Mouse (Mus musculus) ES-E14 (cell line): ENCODE data around the gene Prpf40b. TPM values are rescaled to one million over a fixed set of nuclear protein-coding genes. Genes with fewer than 3 reads are reported as not detected.

Source experiments
- DNase-seq: peaks from one replicate; pipeline ENCODE4 v3.0.0-alpha.2; 2013; ENCODE audit warnings: low read depth, low spot score
- H3K27ac ChIP-seq: 2 replicates; pipeline ENCODE4 v1.5.1; 2012; ENCODE audit warnings: low read depth, mild to moderate bottlenecking, low read length, moderate library complexity, mixed read lengths; ENCODE audit not compliant: poor library complexity, insufficient read depth, severe bottlenecking
- H3K36me3 ChIP-seq: 2 replicates; pipeline ENCODE4 v1.6.1; 2012; ENCODE audit warnings: mild to moderate bottlenecking, low read length, moderate library complexity, mixed read lengths; ENCODE audit not compliant: control insufficient read depth, poor library complexity, insufficient read depth, severe bottlenecking
- H3K4me1 ChIP-seq, 2 experiments: fragments of 150-350 bp in 1 of 2; sonication (generic) in 1 of 2; 2 replicates each; pipeline ENCODE4 v1.6.1; 2012; ENCODE audit warnings: low read length in 2 of 2, mild to moderate bottlenecking in 1 of 2, mixed read lengths in 1 of 2; ENCODE audit not compliant: control insufficient read depth in 2 of 2, insufficient read depth in 2 of 2, poor library complexity in 1 of 2
- H3K4me3 ChIP-seq, 2 experiments: fragments of 150-350 bp in 1 of 2; sonication (generic) in 1 of 2; 2 replicates each; pipeline ENCODE4 v1.5.1; 2012; ENCODE audit warnings: low read length in 2 of 2, low read depth in 1 of 2, mild to moderate bottlenecking in 1 of 2, mixed read lengths in 1 of 2; ENCODE audit not compliant: insufficient read depth in 1 of 2, poor library complexity in 1 of 2, severe bottlenecking in 1 of 2
- H3K9ac ChIP-seq: 2 replicates; pipeline ENCODE4 v1.6.1; 2012; ENCODE audit warnings: low read depth, mild to moderate bottlenecking, low read length, mixed read lengths; ENCODE audit not compliant: poor library complexity, insufficient read depth, severe bottlenecking
- H3K9me3 ChIP-seq: fragments of 150-350 bp; sonication (generic); 2 replicates; pipeline ENCODE4 v1.6.1; 2012; ENCODE audit warnings: low read depth, mild to moderate bottlenecking, low read length; ENCODE audit not compliant: control insufficient read depth, insufficient read depth
- CHD2 ChIP-seq: IDR thresholded peaks from 2 replicates; pipeline ENCODE4 v1.6.1; 2014; ENCODE audit warnings: mild to moderate bottlenecking, low read depth, low read length, inconsistent platforms
- HCFC1 ChIP-seq: IDR thresholded peaks from 2 replicates; pipeline ENCODE4 v1.6.1; 2012; ENCODE audit warnings: low read length, inconsistent platforms, borderline replicate concordance; ENCODE audit not compliant: insufficient read depth
- MAFK ChIP-seq: IDR thresholded peaks from 2 replicates; pipeline ENCODE4 v1.6.1; 2014; ENCODE audit warnings: mild to moderate bottlenecking, low read depth, low read length, inconsistent platforms; ENCODE audit not compliant: insufficient read depth
- ZC3H11A ChIP-seq: IDR thresholded peaks from 2 replicates; pipeline ENCODE4 v1.6.1; 2012; ENCODE audit warnings: low read depth, mild to moderate bottlenecking, inconsistent platforms, low read length, borderline replicate concordance
- ZNF384 ChIP-seq: IDR thresholded peaks from 2 replicates; pipeline ENCODE4 v1.6.1; 2012; ENCODE audit warnings: low read depth, low read length, inconsistent platforms
- in situ Hi-C, 2 experiments: fragments of 600-800 bp; cut with MboI; formaldehyde crosslinking; loops; one replicate each; pipeline ENCODE4 v1.15.1; 2025; ENCODE audit warnings: low sequenced_read_pairs in 2 of 2, inconsistent platforms in 1 of 2; ENCODE audit not compliant: unreplicated experiment in 2 of 2
- total RNA-seq: library from RNA; depleted of rRNA; stranded (reverse); fragments of 300-350 nt; gene quantifications from 2 replicates; pipeline ENCODE4 v1.2.3, GENCODE M21; 2012

Gene Prpf40b
- total RNA-seq, 1 experiment, result 42.4 TPM

DNA sequence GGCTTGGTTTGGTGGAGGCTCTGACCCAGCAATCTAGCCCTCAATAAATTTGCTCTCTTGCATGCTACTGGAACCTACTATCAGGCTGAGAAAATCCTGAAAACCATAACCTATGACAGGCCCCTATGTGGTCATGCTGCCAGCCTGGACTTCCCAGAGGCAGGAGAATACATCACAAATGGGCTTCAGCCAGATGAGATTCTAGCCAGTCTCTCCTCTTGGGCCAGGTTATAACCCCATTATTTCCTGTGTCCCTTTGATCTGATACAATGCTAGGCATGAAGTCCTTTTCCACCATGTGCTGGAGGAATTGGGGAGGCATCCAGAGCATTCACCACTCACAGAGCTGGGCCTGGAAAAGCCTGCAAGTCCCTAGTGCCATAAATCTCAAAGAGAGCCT is 37.2 kb downstream of the Prpf40b start:
- no peaks in the 10 kb centered on the region for H3K9me3 ChIP-seq
- no peak for DNase-seq
- in situ Hi-C loops, result no loop called here
- TF ChIP-seq ZC3H11A, result no peak
- no peak for TF ChIP-seq ZNF384
- TF ChIP-seq HCFC1, result no peak
- TF ChIP-seq CHD2, result no peak
- TF ChIP-seq MAFK, result no peak
- H3K4me3 ChIP-seq, result no peak overlapping the region
- no peak overlapping the region for H3K9ac ChIP-seq
- no peak overlapping the region for H3K27ac ChIP-seq
- peaks cover 1 to 10% of the 10 kb centered on the region in 2 experiments; a peak in 3 of 4 replicates for H3K4me1 ChIP-seq
- H3K36me3 ChIP-seq, result no peaks in the 10 kb centered on the region; the same call in 1 of the 2 replicates

DNA sequence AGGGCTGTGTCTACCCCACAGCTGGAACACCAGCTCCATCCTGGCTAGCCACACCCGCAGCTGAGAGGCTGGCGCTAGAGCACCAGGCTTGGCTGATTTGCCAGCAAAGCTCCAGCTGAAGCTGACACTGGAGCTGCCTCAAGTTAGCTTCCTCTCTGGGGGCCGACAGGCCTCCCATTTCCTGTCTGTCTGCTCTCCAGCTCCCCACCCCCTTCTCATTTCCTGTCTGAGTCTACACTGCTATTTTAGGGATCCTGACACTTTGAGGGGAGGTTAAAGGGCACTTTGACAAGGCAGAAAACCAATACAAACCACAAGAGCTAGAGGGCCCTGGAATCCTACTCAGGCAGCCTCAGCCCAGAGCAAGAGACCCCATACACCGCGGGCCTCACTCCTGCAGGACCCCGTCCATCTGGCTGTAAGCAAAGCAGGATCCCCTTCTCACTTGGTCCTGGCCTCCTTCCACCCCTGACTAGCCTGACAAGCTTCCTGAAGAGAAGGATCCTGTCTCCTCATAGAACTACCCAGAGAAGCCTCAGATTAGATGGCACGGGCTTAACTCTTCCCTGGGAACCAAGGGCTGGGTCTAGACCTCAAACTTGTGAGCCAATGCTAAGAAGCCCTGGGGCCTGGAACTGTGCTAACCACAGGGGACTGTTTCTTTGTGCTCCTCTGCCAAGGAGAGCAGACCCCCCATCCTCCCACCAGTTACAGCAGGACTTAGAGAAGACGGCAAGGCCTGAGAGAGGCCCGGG is 38.2 kb downstream of the Prpf40b start:
- DNase-seq, result no peak
- Histone ChIP-seq H3K4me3 (no peak overlapping the region), H3K9ac (no peak overlapping the region), H3K9me3 (no peaks in the 10 kb centered on the region), H3K36me3 (no peaks in the 10 kb centered on the region; the same call in 1 of the 2 replicates), H3K4me1 (peaks cover 1 to 10% of the 10 kb centered on the region in 2 experiments; a peak in 3 of 4 replicates), H3K27ac (no peak overlapping the region)
- in situ Hi-C loops, result no loop called here
- TF ChIP-seq HCFC1, result no peak
- no peak for TF ChIP-seq CHD2
- TF ChIP-seq ZC3H11A, result no peak
- no peak for TF ChIP-seq ZNF384
- no peak for TF ChIP-seq MAFK

DNA sequence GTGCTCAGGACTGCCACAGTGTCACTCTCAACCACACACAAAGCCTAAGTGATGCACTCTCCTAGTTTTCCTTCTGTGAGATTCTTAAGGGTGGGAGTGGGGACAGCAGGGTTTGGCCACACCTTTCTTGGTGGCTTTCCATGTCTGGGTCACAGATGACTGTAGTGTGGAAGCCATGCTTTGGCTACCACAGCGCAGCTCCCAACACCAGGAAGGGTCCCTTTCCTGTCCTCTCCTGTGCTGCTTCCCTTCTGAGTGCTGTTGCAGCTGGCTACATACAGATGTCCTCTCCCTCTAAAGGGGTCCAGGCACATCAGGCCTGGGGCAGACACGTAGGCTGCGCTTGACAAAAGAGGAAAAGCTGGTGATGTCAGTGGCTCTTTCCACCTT is 38.8 kb downstream of the Prpf40b start:
- no peak overlapping the region for H3K27ac ChIP-seq

DNA sequence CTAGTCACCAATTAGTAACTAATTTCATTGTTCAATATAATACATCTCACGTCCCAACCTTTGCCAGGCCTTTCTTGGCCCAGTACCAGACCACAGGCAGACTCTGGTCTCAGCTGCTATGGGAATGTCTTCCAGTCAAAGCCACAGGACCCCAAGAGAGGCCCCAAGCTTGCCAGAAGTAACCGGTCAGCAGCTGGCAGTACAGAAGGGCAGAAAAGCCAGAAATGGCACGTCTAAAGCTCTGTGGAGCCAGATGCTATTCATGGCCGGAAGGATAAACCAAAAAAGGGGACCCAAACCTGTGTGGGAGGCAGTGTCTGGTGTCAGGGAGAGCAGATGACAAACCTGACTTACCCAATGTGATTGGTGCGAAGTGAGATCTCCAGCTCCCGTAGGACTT is 39.6 kb downstream of the Prpf40b start:
- Histone ChIP-seq H3K4me1 (peaks cover 1 to 10% of the 10 kb centered on the region in 2 experiments; a peak in 3 of 4 replicates), H3K9me3 (no peaks in the 10 kb centered on the region), H3K36me3 (no peaks in the 10 kb centered on the region), H3K4me3 (no peak overlapping the region), H3K27ac (no peak overlapping the region), H3K9ac (no peak overlapping the region)
- in situ Hi-C loops, result no loop called here
- DNase-seq, result no peak
- TF ChIP-seq CHD2 (no peak), ZC3H11A (no peak), MAFK (no peak), HCFC1 (no peak), ZNF384 (no peak)

More for the DNA sequence above, 38.8 kb downstream of the Prpf40b start:
- TF ChIP-seq CHD2 (no peak), HCFC1 (no peak), MAFK (no peak)
- DNase-seq, result no peak
- in situ Hi-C loops, result no loop called here
- H3K9me3 ChIP-seq, result no peaks in the 10 kb centered on the region
- H3K36me3 ChIP-seq, result no peaks in the 10 kb centered on the region
- peaks cover 1 to 10% of the 10 kb centered on the region in 2 experiments; a peak in 3 of 4 replicates for H3K4me1 ChIP-seq
- H3K4me3 ChIP-seq, result no peak overlapping the region
- H3K9ac ChIP-seq, result no peak overlapping the region

DNA sequence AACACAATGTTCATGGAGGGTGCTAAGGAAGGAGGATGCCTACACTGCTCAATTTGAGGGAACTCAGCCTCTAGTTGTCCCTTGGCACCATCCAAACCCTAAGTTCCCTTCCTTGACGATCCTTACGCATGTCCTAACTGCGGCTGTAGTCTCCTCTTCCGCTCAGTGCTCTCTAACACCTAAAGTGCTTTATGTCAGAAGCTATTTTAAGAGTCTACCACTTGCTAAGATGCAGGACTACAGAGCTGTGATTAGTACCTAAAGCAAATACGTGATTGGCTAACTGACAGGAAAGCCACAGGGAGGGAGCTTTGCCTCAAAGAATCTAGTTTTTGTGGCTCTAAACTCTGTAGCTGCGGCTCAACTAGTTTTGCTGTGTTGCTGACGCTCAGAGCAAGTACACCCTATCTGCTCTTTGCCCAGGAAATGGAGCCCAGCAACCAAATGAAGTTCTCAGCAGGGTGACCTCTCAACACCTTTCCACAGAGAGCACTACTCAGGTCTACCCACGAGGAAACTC is 41.0 kb downstream of the Prpf40b start:
- Histone ChIP-seq H3K27ac (no peak overlapping the region), H3K4me3 (no peak overlapping the region), H3K9me3 (no peaks in the 10 kb centered on the region), H3K4me1 (peaks cover 1 to 10% of the 10 kb centered on the region in 2 experiments; a peak in 3 of 4 replicates), H3K36me3 (no peaks in the 10 kb centered on the region), H3K9ac (no peak overlapping the region)
- in situ Hi-C loops, result no loop called here
- TF ChIP-seq ZNF384 (no peak), MAFK (no peak), HCFC1 (no peak), ZC3H11A (no peak), CHD2 (no peak)
- no peak for DNase-seq
